Mouse (Mus musculus) bone marrow, adult 2 months (tissue): Measurements from ENCODE around the gene Papss1. TPM values are rescaled to one million over a fixed set of nuclear protein-coding genes. Genes with fewer than 3 reads are reported as not detected.

Experiments
- H3K27ac ChIP-seq: fragments of 200-500 bp; 2 replicates; pipeline ENCODE4 v1.5.1; 2012; ENCODE audit warnings: low read depth, mild to moderate bottlenecking, control low read depth, inconsistent platforms, low read length; ENCODE audit not compliant: control insufficient read depth, poor library complexity, insufficient read depth
- H3K4me1 ChIP-seq: fragments of 200-500 bp; 2 replicates; pipeline ENCODE4 v1.6.1; 2011; ENCODE audit warnings: low read length; ENCODE audit not compliant: control insufficient read depth, insufficient read depth
- H3K4me3 ChIP-seq: fragments of 200-500 bp; replicated peaks from 2 replicates; pipeline ENCODE3; 2011; ENCODE audit warnings: mild to moderate bottlenecking, low read depth, low read length, control low read depth; ENCODE audit not compliant: control insufficient read depth
- CTCF ChIP-seq: fragments of 200-500 bp; IDR thresholded peaks from 2 replicates; pipeline ENCODE4 v1.5.1; 2011; ENCODE audit warnings: low read length, control low read depth; ENCODE audit not compliant: control insufficient read depth, insufficient read depth
- POLR2A ChIP-seq: fragments of 200-500 bp; IDR thresholded peaks from 2 replicates; pipeline ENCODE4 v1.6.1; 2011; ENCODE audit warnings: low read depth, mild to moderate bottlenecking, control low read depth, low read length, borderline replicate concordance; ENCODE audit not compliant: control insufficient read depth
- WGBS: fragments of 180-500 bp; shearing (Covaris S2); methylation state at CpG from one replicate; pipeline ENCODE4 v1.1.7; 2018; 5-methylcytosine and 5-hydroxymethylcytosine counted together
- polyA plus RNA-seq: library from polyadenylated mRNA; stranded (reverse); fragments of >200 nt; gene quantifications from 2 replicates; pipeline ENCODE4 v1.2.4, GENCODE M21; 2011; ENCODE audit warnings: low replicate concordance; ENCODE audit not compliant: missing spikeins, insufficient read depth, insufficient read length

Papss1 gene
- polyA plus RNA-seq, 1 experiment, result 4.5 TPM

DNA sequence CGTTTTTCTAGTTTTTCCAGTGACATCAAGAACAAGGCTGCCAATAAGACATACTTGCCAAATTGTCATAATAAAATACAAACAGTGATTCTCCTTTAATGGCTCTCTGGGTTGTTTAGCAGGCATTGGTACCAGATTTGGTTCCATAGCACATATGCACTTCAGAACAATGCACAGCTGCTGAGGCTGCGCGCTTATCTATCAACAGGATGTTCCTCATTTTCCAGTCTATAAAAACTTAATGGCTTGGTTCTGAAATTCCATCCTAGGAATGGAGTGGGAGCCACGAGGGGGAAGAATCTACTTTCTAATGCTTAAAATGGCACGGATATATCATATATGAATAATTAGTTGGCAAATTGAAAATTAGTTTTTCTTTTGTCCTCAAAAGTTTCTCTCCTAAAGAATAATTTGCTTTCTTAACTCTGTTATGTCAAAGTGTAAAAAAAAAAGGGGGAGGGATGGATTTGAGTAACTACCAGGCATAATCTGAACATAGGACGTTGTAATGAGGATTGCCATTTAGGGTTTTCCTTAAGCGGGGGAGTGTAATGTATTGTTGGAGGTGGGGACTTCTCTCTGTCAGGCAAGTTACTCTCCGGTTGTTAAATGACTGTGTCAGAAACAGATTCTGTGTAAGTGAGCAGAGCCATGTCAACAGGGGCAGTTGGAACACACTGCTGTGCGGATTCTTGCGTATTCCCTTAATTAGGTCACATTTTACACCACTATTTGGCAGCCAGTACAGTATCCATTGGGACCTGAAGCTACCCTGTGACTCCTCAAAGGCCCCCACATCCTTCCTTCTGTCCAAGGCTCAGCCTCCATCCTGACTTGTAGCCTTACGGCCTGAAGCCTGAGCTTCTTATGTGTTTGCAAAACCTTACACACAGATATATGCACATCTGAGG lies 66.1 kb downstream of the Papss1 start:
- TF ChIP-seq POLR2A, result no peak
- no peak for TF ChIP-seq CTCF
- H3K27ac ChIP-seq, result no peak overlapping the region
- 83% methylated on average over 11 of the region's 11 CpGs for WGBS
- no peak overlapping the region for H3K4me3 ChIP-seq
- no peaks in the 10 kb centered on the region for H3K4me1 ChIP-seq

- Histone ChIP-seq H3K4me1 (no peaks in the 10 kb centered on the region), H3K27ac (no peak overlapping the region), H3K4me3 (no peak overlapping the region)
- WGBS, result 90% methylated on average over 16 of the region's 16 CpGs
- TF ChIP-seq POLR2A (no peak), CTCF (no peak)
Measured at GRCm38 (mm10) chr3:131631318-131631870, 66.8 kb downstream of the Papss1 start.

DNA sequence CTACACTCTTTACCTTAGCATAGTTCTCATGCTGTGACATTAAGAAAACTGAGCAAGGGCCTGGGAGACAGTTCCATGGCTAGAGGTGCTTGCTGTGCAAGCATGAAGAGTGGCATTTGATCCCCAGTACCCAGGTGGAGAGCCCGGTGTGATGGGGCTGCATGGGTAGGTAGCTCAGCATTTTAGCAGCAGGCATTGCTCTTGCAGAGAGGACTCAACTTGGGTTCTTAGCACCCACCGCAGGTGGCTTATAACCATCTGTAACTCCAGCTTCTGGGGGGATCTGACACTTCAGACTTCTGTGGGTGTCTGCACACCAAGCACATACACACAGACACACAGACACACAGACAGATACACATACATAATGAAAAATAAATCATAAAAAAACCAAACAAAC lies 69.5 kb downstream of the Papss1 start:
- Histone ChIP-seq H3K4me1 (0 out of 2 replicates have a peak, but pooled peaks cover 2% of the 10 kb centered on the region), H3K27ac (no peak overlapping the region), H3K4me3 (no peak overlapping the region)
- 89% methylated on average over 2 of the region's 2 CpGs for WGBS
- TF ChIP-seq POLR2A (no peak), CTCF (no peak)

GRCm38 (mm10) chr3:131636126-131636525 lies 71.6 kb downstream of the Papss1 start:
- WGBS, result 74% methylated on average over 5 of the region's 5 CpGs
- TF ChIP-seq POLR2A (no peak), CTCF (no peak)
- peaks cover 2% of the 10 kb centered on the region; the same call in 1 of the 2 replicates for H3K4me1 ChIP-seq
- no peak overlapping the region for H3K4me3 ChIP-seq
- no peak overlapping the region for H3K27ac ChIP-seq

DNA sequence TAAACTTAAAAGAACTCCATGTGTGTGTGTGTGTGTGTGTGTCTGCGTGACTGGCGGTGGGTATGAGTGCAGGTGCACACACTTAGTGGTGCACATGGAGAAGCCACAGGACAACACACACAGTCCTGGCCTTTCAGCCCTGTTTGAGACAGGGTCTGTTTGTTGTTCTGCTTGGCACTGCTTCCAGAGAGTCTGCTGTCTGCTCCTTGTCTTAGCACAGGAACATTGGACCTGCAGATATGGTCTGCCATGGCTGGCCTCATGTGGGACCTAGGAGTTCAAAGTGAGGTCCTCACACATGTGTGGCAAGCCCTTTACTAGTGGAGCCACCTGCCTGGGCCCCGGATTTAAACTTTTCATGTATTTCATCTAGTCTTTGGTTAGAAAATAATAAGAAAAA lies 72.4 kb downstream of the Papss1 start:
- WGBS, result 69% methylated on average over 3 of the region's 3 CpGs
- no peak overlapping the region for H3K4me3 ChIP-seq

DNA sequence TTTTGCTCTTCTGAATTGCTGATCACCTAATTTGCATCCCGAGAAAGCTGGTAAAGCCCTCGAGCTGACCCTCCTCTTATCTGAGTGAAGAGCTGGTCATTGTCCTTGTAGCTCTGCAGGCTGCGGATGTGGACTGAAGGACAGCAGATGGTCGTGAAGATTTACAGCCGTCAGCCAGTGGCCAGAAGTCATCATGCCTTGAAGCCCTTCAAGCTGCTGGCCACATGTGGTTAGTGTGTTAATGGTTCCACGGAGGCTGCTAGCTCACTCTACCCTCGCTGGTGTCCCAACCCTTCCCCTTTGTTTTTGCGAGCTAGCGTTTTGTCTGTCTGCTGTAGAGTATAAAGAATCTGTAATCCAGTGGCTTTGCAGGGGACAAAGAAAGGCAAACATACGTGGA lies 73.1 kb downstream of the Papss1 start:
- H3K4me3 ChIP-seq, result no peak overlapping the region
- 81% methylated on average over 10 of the region's 10 CpGs for WGBS
- H3K27ac ChIP-seq, result no peak overlapping the region
- H3K4me1 ChIP-seq, result peaks cover 2% of the 10 kb centered on the region; the same call in 1 of the 2 replicates
- TF ChIP-seq POLR2A (no peak), CTCF (no peak)

More for the DNA sequence above, 72.4 kb downstream of the Papss1 start:
- TF ChIP-seq POLR2A (no peak), CTCF (no peak)
- H3K4me1 ChIP-seq, result peaks cover 2% of the 10 kb centered on the region; the same call in 1 of the 2 replicates
- no peak overlapping the region for H3K27ac ChIP-seq

GRCm38 (mm10) chr3:131638216-131638615 lies 73.6 kb downstream of the Papss1 start:
- Histone ChIP-seq H3K4me1 (peaks cover 2% of the 10 kb centered on the region; the same call in 1 of the 2 replicates), H3K4me3 (no peak overlapping the region), H3K27ac (no peak overlapping the region)
- TF ChIP-seq POLR2A (no peak), CTCF (no peak)
- WGBS, result 90% methylated on average over 7 of the region's 7 CpGs

- TF ChIP-seq POLR2A, result no peak
- no peak for TF ChIP-seq CTCF
- Histone ChIP-seq H3K27ac (peak overlapping the region; percentile 72), H3K4me1 (no peaks in the 10 kb centered on the region; the same call in 1 of the 2 replicates), H3K4me3 (peak overlapping the region; percentile 25)
- 33% methylated on average over 20 of the region's 20 CpGs for WGBS
Measured at GRCm38 (mm10) chr3:131642681-131643292, 78.2 kb downstream of the Papss1 start.
